Mouse (Mus musculus) right cerebral cortex, postnatal 36 days (tissue): ENCODE data around the gene Rbpjl.

ENCODE experiments used
- DNase-seq, 2 experiments: peaks; one replicate each; pipeline ENCODE4 v3.0.0; 2022; ENCODE audit warnings: low spot score in 2 of 2, mixed read lengths in 1 of 2

Gene Rbpjl

GRCm38 (mm10) chr2:164429881-164430615 lies 27.1 kb downstream of the Rbpjl start:
- DNase-seq = no peak

DNA sequence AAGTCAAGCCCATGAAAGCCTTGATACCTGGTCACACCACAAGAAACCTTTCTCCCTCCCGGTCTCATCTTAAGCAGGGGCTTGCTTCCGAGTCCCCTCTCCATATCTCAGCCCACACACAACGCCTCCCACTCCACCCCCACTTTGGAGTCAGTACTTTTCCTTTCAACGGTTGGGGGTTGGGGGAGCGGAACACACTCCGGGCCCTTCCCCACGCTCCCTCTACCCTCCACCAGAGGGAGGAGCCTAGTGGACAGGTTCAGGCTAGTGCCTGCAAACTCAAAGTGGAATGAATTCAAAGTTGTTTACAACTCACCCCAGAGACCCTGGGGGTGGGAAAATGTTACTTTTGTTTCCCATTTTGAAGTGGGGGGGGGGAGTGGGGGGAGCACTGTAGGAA lies 27.8 kb downstream of the Rbpjl start:
- DNase-seq = no peak

DNA sequence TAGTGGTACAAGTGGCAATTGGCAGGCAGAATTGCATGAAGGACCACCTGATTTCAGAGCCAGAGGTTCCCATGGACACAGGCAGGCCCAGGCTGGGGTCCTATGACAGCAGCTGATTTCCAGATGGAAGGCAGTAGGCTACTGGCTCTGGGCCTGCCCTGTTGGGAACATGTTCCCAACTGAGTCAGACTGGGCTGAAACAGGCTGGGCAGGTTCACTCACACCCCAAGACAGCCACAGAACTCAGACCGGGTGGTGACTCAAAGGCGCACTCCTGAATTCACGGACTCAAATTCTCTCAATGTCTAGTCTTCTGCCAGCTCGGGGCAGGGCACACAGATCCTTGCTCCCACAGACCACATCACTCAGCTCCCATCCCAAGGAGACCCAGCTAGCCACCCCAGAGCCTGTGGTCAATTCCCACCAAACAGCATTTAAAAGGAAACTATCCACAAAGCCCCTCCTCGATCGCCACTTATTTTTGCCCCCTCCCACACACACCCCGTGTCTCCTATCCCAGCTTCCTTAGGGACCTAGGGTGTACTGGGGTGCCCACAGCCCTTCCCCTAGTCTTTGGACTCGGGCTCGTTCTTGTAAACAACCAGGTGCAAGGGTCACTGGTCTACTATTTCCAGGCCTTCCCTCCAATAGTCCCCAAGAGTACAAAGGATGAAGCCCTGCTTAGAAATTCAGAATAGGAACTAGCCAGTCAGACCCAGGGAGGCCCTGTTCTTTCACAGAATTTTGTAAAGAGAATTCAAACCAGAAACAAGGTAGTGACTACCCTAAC lies 28.9 kb downstream of the Rbpjl start:
- DNase-seq = no peak

GRCm38 (mm10) chr2:164432541-164433191 lies 29.7 kb downstream of the Rbpjl start:
- no peak for DNase-seq

DNA sequence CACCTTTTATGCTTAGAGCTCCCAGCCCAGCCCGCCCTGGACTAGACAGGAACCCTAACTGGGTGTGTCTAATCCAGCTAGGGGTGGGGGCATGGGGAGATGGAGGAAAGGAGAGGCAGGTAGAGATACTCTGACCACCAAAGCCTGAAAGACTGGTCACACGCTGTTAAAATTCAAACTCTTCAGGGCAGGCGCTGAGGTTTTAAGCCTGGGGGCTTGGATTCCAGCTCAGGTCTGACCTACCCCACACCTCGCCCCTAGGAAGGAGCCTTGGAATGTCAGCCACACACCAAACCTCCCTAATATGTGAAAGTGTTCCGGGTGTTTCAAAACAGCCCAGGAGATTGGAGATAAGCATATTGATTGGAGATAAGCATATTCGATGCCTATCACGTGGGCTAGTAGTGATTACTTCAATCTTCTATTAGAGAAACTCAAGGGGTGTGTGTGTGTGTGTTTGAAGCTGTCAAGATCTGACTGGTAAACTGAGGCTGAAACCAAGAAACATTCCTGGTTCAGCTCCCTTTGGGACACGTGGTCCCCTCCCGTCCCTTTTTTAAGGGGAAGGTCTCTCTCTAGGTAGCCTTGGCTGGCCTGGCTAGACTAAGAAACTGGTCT lies 30.4 kb downstream of the Rbpjl start:
- no peak for DNase-seq

DNA sequence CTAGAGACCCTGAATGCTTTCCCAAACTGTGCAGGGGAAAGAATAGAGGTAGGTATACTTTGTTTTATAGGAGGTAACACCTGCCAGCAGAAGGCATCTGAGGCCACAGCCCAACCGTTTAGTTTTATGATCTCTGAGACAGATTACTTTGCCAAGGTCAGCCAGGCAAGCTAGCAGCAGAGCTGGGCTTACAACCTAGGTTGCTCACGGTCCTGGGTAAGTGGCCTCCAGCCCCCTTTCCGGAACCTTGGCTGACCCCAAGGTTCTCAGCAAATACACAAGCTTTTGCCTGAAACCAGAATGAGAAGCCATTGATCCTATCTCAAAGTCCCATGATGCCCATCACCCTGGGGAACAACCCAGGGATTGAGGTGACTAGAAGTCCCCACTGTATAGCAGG lies 31.7 kb downstream of the Rbpjl start:
- DNase-seq = no peak

- no peak for DNase-seq
Measured at GRCm38 (mm10) chr2:164435216-164436090, 32.5 kb downstream of the Rbpjl start.

DNA sequence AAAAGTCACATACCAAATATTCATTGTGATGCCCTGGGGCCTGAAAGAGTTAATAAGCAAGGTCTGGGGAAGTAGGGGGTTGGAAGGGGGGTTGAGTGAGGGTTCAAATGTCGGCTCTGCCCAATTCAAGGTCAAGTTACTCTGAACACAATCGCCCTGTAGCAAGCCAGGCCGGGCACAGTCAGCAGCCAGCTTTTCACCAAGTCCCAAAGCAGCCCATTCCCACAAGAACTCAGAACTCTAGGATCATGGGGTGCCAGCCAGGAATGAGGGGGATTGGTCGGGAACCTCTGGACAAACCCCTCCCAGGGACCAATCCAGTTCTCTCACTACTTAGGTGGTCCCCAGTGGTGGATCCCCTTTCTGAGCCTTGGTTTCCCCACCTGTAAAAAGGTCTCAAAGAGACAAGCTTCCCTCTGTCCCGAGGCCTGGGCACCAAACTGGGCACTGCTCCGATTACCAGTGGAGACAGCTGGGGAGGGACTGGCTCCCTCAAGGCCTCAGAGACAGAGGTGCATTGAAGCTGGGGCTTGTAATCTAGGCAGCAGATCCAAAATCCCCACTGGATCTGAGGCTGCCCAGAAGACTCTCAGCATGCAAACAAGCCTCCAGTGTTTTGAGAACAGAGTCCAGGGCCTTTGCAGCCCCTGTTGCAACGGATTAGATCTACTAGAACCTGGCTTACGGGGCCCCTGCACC lies 33.4 kb downstream of the Rbpjl start:
- DNase-seq = peak in 1 of 2 experiments; percentile 20

DNA sequence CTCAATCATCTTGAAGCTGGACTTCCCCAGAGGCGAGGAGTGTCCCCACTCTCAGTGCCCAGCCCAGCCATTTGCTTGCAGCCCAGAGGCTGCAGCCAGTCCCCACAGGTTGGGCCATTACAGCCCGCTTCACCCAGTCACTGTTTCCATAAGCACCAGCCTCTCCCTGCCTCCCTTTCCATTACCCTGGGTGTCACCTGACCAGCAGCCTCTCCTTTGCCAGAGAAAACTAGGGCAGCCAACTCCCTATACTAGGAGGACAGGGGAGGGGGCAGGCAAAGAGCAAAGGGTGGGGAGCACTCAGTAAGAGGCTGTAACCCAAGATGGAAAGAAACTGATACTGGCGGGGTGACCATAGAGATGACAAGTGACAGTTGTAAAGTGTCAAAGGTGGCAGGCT lies 34.0 kb downstream of the Rbpjl start:
- DNase-seq = no peak

GRCm38 (mm10) chr2:164437710-164438109 lies 34.8 kb downstream of the Rbpjl start:
- no peak for DNase-seq

DNA sequence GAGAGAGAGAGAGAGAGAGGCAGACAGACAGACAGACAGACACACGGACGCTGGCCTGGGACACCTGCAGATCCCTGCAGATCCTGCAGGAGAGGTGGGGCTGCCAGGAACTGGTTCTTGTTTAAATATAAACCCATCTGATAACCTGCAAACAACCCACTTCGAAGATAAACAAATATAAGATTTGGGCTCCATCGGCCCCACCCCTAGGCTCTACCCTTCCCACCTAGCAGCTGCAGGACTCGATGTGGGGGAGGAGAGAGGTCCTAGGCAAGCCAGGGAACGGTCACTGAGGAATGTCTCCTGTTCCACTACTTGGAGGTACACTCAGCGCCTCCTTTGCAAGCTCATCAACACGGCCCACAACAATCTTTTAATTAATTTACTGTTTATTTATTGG lies 35.3 kb downstream of the Rbpjl start:
- no peak for DNase-seq

DNA sequence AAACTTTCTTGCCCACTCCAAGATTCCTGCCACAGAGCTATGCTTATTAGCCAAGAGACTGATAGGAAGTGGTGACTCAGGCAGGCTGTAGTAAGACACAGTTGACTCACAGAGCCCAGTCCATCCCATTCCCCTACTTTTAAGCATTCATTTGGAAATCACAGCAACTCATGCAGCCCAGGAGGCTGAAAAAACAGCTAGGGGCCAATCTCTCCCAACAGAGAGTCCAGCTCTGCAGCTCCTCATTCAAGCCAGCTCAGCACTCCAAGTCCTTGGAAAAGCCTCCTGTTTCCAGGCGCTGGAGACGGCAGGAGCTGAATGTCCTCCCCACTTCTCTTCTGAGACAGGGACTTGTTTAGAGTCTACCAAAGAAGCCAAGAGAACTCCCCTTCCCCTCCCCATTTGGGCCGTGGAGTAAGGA lies 36.1 kb downstream of the Rbpjl start:
- peak; percentile 41 to 45 for DNase-seq

DNA sequence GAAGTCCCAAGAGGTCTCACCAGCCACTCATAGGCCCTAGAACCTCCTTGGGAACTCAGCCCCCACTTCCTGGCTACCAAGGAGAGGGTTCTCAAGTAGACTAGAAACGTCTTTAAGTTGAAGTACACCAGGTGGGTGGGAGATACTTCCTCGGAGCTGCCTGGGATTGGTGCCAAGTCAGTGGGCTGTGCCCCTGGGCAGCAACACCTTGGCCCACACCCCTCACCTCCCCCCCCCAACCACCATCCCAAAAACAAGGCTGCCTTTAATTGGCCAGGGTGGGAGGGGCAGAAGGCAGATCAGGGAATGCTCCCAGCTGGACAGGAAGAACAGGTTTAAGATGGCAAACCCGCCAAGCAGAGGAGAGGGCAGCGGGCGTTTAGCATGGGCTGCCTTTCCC lies 37.4 kb downstream of the Rbpjl start:
- no peak for DNase-seq

DNA sequence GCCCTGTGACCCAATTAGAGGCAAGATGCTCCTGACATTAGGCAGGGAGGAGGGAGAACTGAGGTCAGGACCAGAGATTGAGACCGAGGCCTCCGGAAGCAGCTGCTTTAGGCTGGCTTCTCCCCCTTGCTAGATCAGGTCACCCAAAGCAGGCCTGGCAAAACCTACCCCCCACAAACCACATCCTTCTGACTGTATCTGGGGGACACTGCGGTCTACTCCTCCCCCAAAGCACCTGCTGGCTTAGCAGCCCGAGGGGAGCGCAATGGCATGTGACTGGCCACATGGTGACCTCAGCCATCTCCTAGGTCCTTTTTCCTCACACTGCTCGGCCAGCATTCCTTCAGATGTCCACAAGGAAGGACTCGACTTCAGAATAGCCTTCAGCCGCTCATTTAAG lies 38.2 kb downstream of the Rbpjl start:
- DNase-seq = no peak

- DNase-seq = no peak
Measured at GRCm38 (mm10) chr2:164441731-164442130, 38.8 kb downstream of the Rbpjl start.

DNA sequence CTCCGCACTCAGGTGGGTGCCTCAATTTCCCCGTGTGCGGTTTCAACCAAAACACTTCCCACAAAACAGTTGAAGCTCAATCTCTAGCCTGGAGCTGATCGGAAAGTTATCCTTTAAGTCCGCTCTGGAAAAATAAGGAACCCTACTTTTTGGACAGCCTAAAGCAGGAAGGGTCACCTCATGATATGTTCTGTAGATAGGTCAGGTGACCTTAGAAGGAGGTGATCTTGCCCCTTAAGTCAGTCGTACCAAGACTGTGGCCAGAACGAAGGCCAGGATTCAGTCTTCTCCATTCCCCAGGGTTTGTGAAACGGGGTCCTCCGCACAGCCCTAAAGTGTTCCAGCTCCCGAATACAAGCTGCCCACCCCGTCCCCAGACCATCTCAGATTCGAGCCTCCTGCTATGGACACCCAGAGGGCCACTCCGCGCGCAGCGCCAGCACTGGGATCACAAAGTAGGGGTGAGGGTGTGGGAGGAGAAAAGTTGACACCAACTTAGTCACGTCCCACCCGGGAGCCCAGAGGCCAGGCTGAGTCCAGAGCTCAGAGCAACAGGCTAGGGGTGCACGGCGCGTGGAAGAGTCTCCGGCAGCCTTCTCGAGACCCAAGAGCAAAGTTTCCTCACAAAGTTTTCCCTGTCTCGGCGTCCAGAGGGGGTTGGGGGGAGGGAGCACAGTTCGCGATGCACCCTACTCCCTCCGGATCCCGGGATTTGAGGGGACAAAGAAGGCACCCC lies 39.5 kb downstream of the Rbpjl start:
- DNase-seq = no peak

DNA sequence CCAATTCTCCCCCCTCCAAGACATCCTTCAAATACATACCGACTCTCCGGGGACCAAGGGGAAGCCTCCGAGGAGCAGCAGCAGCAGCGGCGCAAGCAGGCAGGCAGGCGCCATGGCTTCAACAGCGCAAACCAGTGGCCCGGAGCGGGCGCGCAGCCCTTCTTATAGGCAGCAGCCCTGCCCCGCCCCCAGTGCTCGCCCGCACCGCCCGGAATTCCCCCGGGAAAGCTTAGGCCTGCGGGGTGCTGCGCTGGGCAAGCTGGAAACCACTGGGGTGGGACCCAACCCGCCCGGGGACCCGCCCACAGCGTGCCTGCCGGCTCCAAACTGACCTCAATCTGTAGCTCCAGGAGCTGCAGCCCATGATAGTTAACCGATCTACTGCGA lies 40.1 kb downstream of the Rbpjl start:
- DNase-seq = peak; percentile 36 to 46

DNA sequence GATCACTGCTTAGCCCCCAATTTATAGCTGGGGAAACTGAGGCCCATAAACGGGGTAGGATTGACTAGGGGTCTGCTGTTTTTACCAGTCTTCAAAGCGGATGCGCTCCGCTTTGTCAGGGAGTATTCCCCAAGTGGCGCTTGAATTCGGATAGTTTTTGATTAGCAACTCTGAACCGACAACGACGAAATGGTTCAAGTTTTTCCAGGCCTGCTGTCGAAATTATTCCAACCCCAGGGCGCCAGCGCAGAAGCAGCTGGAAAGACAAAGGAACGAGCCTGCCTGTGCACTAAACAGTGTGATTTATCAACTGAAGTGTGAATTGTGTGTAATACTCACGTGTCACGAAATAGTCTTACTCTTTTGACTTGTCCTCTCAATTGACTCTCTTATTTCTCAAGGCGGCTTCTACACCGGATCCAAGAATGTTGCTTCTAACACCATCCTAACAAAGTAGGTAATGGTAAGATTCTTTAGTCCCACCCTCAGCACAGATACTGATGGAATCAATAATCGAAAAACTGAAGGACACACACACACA lies 40.6 kb downstream of the Rbpjl start, which contains the start of gene Sdc4:
Sdc4 (minus strand) TSS at position 428 of the 541 bp plus-strand sequence.
- no peak for DNase-seq

- DNase-seq = no peak
Measured at GRCm38 (mm10) chr2:164444701-164445100, 41.8 kb downstream of the Rbpjl start.
